Mouse (Mus musculus) urinary bladder, postnatal 0 days (tissue): ENCODE results near the gene Gm5108. TPM values are rescaled to one million over a fixed set of nuclear protein-coding genes. Genes with fewer than 3 reads are reported as not detected.

Source experiments
- polyA plus RNA-seq: library from polyadenylated mRNA; unstranded; fragments of >200 nt; fragmentation: Nextera tagmentation; extraction: Ambion mirVana; gene quantifications from 2 replicates; pipeline ENCODE4 v1.2.1, GENCODE M21; 2015

The Gm5108 gene
- polyA plus RNA-seq = not detected in 2 replicates

DNA sequence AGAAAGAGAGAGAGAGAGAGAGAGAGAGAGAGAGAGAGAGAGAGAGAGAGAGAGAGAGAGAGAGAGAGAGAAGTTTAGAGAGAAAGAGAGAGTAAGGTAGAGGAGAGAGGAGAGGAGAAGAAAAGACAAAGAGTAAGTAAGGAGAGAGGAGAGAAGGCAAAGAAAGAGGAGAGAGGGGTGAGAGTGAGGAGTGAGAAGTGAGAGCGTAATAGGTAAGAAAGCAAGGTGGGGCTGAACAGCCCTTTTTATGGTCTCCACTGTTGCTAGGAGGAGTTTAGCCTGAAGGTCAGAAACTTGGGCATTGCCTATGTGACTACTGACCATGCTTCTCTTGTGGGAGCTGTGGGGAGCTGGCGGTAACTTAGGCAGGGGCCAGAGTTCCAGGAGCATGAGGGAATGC lies at the start of gene Gm5108:
TSS of gene Gm5108 (plus strand) at position 301 of the 400 bp plus-strand sequence.

DNA sequence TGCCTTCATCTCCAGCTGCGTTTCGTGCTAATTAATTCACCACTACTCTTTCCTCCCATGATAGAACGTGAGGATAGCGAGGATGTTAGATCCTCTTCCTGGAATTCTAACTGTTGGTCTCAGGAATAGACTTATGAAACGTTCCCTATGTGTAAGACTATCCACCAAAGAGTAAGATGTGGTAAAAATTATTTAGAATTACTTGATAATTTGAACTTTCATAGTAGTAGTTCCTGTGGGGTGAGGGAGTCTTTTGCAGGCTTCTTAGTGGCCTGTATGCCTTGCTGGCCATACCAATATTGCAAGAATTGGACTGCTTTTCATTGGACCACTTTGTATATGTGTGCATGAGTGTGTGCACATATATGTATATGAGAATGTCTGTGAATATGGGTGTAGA lies 4.9 kb downstream of the Gm5108 start, which contains the start of gene Gm21905:
TSS of gene Gm21905 (minus strand) at position 101 of the 400 bp plus-strand sequence.

Other genes starting within 250 kb of the Gm5108 start
- 2.9 and 3.5 TPM in 2 replicates for gene Atp8a1, start 94.2 kb upstream of the Gm5108 start, polyA plus RNA-seq
- not detected in 2 replicates for gene Gm21905, start 4.8 kb downstream of the Gm5108 start, polyA plus RNA-seq
- gene Grxcr1, start 90.2 kb downstream of the Gm5108 start, polyA plus RNA-seq = not detected in 2 replicates